Mouse (Mus musculus) small intestine, adult 2 months (tissue): Measurements from ENCODE around the gene Ptpre. TPM values are rescaled to one million over a fixed set of nuclear protein-coding genes. Genes with fewer than 3 reads are reported as not detected.

ENCODE experiments used
- H3K27ac ChIP-seq: fragments of 200-500 bp; 2 replicates; pipeline ENCODE4 v1.5.1; 2012; ENCODE audit warnings: low read depth, low read length, control low read depth, inconsistent platforms; ENCODE audit not compliant: insufficient read depth
- H3K27me3 ChIP-seq: fragments of 200-500 bp; 2 replicates; pipeline ENCODE4 v1.6.1; 2012; ENCODE audit warnings: mild to moderate bottlenecking, moderate library complexity, low read length, inconsistent platforms; ENCODE audit not compliant: control insufficient read depth, insufficient read depth
- H3K36me3 ChIP-seq: fragments of 200-500 bp; 2 replicates; pipeline ENCODE4 v1.6.1; 2012; ENCODE audit warnings: mild to moderate bottlenecking, low read length, control low read depth, inconsistent platforms; ENCODE audit not compliant: control insufficient read depth, insufficient read depth
- H3K4me1 ChIP-seq: fragments of 200-500 bp; 2 replicates; pipeline ENCODE4 v1.6.1; 2012; ENCODE audit warnings: low read length, inconsistent platforms, mixed read lengths; ENCODE audit not compliant: control insufficient read depth, insufficient read depth, insufficient read length
- H3K4me3 ChIP-seq: fragments of 200-500 bp; 2 replicates; pipeline ENCODE4 v1.5.1; 2012; ENCODE audit warnings: low read depth, mild to moderate bottlenecking, control low read depth, inconsistent platforms, low read length, moderate library complexity
- CTCF ChIP-seq: fragments of 200-500 bp; IDR thresholded peaks from 2 replicates; pipeline ENCODE4 v1.5.1; 2012; ENCODE audit warnings: low read depth, mild to moderate bottlenecking, control low read depth, inconsistent platforms, low read length, moderate library complexity, mixed read lengths; ENCODE audit not compliant: insufficient replicate concordance, insufficient read length; ENCODE audit errors: extremely low read depth
- POLR2A ChIP-seq: fragments of 200-500 bp; IDR thresholded peaks from 2 replicates; pipeline ENCODE4 v1.6.1; 2012; ENCODE audit warnings: low read depth, mild to moderate bottlenecking, control low read depth, inconsistent platforms, low read length, moderate library complexity
- WGBS: fragments of 180-500 bp; shearing (Covaris S2); methylation state at CpG from one replicate; pipeline ENCODE4 v1.1.7; 2018; 5-methylcytosine and 5-hydroxymethylcytosine counted together
- polyA plus RNA-seq: library from polyadenylated mRNA; depleted of rRNA; stranded (reverse); fragments of >200 nt; gene quantifications from 2 replicates; pipeline ENCODE4 v1.2.3, GENCODE M21; 2012

Ptpre gene
- polyA plus RNA-seq, 1 experiment: 17.0 TPM

DNA sequence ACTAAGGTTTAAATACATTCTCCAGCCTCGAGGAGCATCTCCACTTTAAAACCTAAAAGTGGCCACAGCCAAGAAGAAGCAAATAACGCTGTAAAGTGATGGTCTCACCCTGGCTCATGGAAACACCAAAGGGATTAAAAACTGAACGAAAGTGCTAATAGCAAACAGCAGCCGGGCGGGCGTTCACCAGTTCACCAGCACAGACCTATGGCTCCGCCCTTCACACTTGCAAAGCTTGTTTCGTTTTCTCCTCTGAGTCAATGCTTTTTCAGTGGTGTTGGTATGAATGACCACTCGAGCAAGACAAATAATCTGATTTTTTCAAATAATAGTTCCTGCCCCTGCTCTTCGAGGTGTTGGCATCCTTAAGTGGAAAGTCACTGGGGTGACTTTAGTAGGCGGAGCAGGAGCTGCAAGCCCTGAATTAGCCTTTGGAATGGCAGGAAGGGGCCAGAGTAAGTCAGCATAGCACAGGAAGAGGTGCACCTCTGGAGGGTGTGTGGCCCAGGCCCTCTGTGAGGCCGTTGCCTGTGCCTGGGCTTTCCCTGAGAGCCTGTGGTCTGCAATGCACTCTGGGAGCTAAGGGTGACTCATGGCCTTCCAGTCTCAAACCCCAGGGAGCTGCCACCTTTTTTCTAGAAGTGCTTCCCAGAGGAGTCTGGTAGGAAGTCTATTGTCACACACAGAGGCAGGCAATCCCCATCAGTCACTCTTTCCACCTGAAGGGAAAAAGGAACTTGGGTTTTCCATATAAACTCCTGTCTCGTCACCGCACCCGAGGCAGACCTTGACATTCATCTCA is 67.9 kb downstream of the Ptpre start:
- Histone ChIP-seq H3K4me1 (peaks cover 14% of the 10 kb centered on the region), H3K27ac (0 out of 2 replicates have a peak overlapping the region, but pooled peaks have one; percentile 8), H3K36me3 (no peaks in the 10 kb centered on the region), H3K4me3 (0 out of 2 replicates have a peak overlapping the region, but pooled peaks have one; percentile 13), H3K27me3 (no peaks in the 10 kb centered on the region)
- no peak for TF ChIP-seq POLR2A
- TF ChIP-seq CTCF: no peak
- 29% methylated on average over 15 of the region's 15 CpGs for WGBS

- no peak overlapping the region for H3K27ac ChIP-seq
- H3K4me1 ChIP-seq: peaks cover 14% of the 10 kb centered on the region
- WGBS: 88% methylated on average over 6 of the region's 6 CpGs
- H3K36me3 ChIP-seq: no peaks in the 10 kb centered on the region
- no peak overlapping the region for H3K4me3 ChIP-seq
- TF ChIP-seq CTCF (no peak), POLR2A (no peak)
- no peaks in the 10 kb centered on the region for H3K27me3 ChIP-seq
Observed at GRCm38 (mm10) chr7:135605804-135606072, 68.5 kb downstream of the Ptpre start.

DNA sequence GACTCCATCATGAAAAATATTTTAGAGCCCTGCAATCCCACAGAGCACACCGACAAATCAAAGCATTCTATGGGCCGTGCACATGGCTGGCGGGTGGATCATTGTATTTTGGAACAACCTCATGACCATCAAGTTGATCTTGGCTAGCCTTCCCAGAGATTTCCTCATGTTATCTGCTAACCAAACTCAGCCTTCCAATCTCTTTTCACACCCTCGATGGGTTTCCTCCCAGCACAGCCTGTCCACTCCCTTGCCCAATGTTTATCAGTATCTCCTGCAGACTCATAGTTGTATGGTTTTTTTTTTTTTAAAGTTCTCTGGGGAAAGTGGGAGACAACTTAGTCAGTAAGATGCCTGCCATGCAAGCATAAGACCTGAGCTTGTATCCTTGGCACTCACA is 70.9 kb downstream of the Ptpre start:
- no peaks in the 10 kb centered on the region for H3K27me3 ChIP-seq
- WGBS: 52% methylated on average over 4 of the region's 4 CpGs
- TF ChIP-seq POLR2A: no peak
- no peak for TF ChIP-seq CTCF
- H3K27ac ChIP-seq: no peak overlapping the region
- H3K4me3 ChIP-seq: no peak overlapping the region
- no peaks in the 10 kb centered on the region for H3K36me3 ChIP-seq
- H3K4me1 ChIP-seq: peaks cover 10% of the 10 kb centered on the region

DNA sequence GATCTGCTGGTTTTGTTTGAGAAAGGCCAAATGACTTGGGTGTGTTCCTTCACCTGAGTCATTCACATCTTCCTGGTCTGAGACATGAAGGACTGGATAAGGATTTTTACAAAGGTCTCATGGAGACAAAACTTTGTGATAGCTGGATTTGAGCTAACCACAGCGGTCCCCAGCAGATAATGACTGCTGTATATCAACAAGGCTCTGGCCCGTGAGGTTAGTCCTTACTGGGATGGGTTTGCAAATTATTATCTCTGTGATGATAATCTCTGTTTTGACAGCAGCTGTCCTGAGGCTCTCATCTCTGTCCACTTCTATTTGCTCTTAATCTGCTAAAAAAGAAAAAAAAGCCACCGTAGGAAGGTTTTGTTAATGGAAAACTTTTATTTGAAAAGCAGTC is 71.7 kb downstream of the Ptpre start:
- 20% methylated on average over 3 of the region's 3 CpGs for WGBS
- no peak for TF ChIP-seq POLR2A
- no peak for TF ChIP-seq CTCF
- no peaks in the 10 kb centered on the region for H3K36me3 ChIP-seq
- H3K27me3 ChIP-seq: no peaks in the 10 kb centered on the region
- H3K27ac ChIP-seq: no peak overlapping the region
- H3K4me1 ChIP-seq: peaks cover 10% of the 10 kb centered on the region
- no peak overlapping the region for H3K4me3 ChIP-seq

DNA sequence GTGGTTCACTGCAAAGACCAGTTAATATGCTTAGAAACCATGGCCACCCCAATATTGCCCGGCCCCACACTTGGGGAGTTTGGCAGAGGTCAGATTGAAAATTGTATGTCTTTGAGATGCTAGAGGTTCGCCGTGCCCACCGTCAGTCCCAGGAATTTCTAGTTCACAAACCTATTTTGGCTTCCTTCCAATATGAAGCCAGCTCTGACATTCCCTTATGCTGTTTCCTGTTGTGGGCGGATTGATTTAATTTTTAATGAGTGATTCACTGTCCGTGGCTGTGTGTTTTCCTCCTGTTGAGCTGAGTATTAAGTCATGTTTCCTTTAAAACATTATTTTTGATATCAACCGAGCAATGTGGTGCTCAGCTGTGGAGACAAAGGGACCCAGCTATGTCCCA is 72.4 kb downstream of the Ptpre start:
- 13% methylated on average over 7 of the region's 7 CpGs for WGBS
- Histone ChIP-seq H3K4me1 (peaks cover 9% of the 10 kb centered on the region), H3K27ac (peak overlapping the region; percentile 39; the same call in 1 of the 2 replicates), H3K36me3 (no peaks in the 10 kb centered on the region), H3K27me3 (no peaks in the 10 kb centered on the region), H3K4me3 (0 out of 2 replicates have a peak overlapping the region, but pooled peaks have one; percentile 8)
- no peak for TF ChIP-seq POLR2A
- no peak for TF ChIP-seq CTCF

DNA sequence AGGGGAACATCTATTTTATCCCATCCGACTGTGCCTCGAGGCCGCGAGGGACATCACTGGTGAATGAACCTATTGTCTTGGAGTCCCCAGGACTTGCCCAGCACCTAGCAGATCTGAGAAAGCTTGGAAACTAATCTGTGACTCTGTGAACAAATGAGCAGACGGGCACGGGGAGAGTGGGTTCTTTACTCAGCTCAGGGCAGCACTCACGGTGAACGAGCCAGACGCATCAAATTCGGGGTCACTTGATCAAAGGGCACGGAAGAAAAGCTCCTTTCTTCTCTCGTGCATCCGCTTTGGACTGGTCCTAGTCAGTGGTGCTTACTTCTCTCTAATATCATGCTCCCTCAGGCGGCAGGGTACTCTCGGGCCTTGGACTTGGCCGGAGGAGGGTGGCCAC is 75.0 kb downstream of the Ptpre start:
- no peak for TF ChIP-seq CTCF
- no peak for TF ChIP-seq POLR2A

DNA sequence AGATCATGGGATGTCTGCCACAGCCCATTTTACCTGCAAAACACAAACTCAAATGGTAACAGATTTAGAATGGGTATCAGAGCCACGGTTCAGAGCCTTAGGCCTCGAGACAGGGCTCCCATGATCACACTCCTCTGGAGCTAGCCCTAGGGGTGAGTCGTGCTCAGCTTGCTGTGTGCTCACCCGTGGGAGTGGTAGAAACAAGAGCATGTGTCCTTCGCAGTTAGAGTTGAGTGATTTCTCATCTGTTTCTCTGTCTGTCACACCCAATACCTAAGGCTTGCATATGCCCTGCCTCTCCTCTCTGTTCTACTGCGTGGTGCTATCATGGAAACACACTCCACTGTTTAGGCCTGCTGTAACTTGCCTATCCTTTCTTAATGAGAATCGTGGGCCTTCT is 75.5 kb downstream of the Ptpre start:
- Histone ChIP-seq H3K4me3 (no peak overlapping the region), H3K27me3 (no peaks in the 10 kb centered on the region), H3K4me1 (peaks cover 5% of the 10 kb centered on the region), H3K27ac (no peak overlapping the region), H3K36me3 (no peaks in the 10 kb centered on the region)
- TF ChIP-seq CTCF: no peak
- no peak for TF ChIP-seq POLR2A
- 77% methylated on average over 7 of the region's 7 CpGs for WGBS

More for the DNA sequence above, 75.0 kb downstream of the Ptpre start:
- WGBS: 90% methylated on average over 16 of the region's 16 CpGs
- H3K27me3 ChIP-seq: no peaks in the 10 kb centered on the region
- H3K4me1 ChIP-seq: peaks cover 5% of the 10 kb centered on the region
- H3K36me3 ChIP-seq: no peaks in the 10 kb centered on the region
- no peak overlapping the region for H3K4me3 ChIP-seq
- no peak overlapping the region for H3K27ac ChIP-seq
